Mouse (Mus musculus) CH12F3 (cell line): ENCODE data around the gene Ropn1.
"Not testable (repeated sequence)": the region's sequence is repeated elsewhere in the genome, so short reads cannot be mapped to it uniquely, and the experiment has no call there.

Experiments used
- in situ Hi-C: fragments of 300-500 bp; cut with MboI; formaldehyde crosslinking; loops from 2 replicates; pipeline ENCODE4 v1.14.3; 2020; ENCODE audit warnings: low sequenced_read_pairs

The Ropn1 gene

GRCm38 (mm10) chr16:34689879-34690278, 40.2 kb downstream of the Ropn1 start:
- in situ Hi-C loops, result no loop called here

- in situ Hi-C loops, result no loop called here
Observed at GRCm38 (mm10) chr16:34690334-34691144, 40.8 kb downstream of the Ropn1 start, which contains the start of gene Ccdc14. TSS of gene Ccdc14 (plus strand) at chr16:34690616.

GRCm38 (mm10) chr16:34691156-34691555, 41.4 kb downstream of the Ropn1 start:
- in situ Hi-C loops, result no loop called here

GRCm38 (mm10) chr16:34694477-34694876, 44.8 kb downstream of the Ropn1 start:
- in situ Hi-C loops, result no loop called here

- in situ Hi-C loops, result not testable (repeated sequence)
Observed at GRCm38 (mm10) chr16:34698721-34699120, 49.0 kb downstream of the Ropn1 start.

- in situ Hi-C loops, result no loop called here
Observed at GRCm38 (mm10) chr16:34700165-34700827, 50.6 kb downstream of the Ropn1 start.

GRCm38 (mm10) chr16:34700828-34701216, 51.1 kb downstream of the Ropn1 start:
- in situ Hi-C loops, result no loop called here

GRCm38 (mm10) chr16:34706019-34706418, 56.3 kb downstream of the Ropn1 start:
- in situ Hi-C loops, result no loop called here

GRCm38 (mm10) chr16:34706487-34706946, 56.8 kb downstream of the Ropn1 start:
- in situ Hi-C loops, result no loop called here

- in situ Hi-C loops, result no loop called here
Observed at GRCm38 (mm10) chr16:34711481-34711880, 61.8 kb downstream of the Ropn1 start.

- in situ Hi-C loops, result no loop called here
Observed at GRCm38 (mm10) chr16:34725156-34725555, 75.4 kb downstream of the Ropn1 start.
